Mouse (Mus musculus): Measurements from ENCODE around the gene Atp7a.
A peak's percentile ranks its signal among the peaks of the same experiment; 100 is the strongest.

GRCm38 (mm10) chrX:106037185-106037752, 10.2 kb downstream of the Atp7a start:
- no peak for TF ChIP-seq POLR2A (IDR thresholded peaks at IDR 0.05; ENCODE audit: insufficient read length, low read depth)
- TF ChIP-seq MYOG (IDR thresholded peaks at IDR 0.05; ENCODE audit: control insufficient read depth in 1 of 3, insufficient read depth in 1 of 3, insufficient read length in 2 of 3, low read depth in 2 of 3): peak in 1 of 3 experiments; percentile 51

Data from myocyte (in vitro differentiated cells).